Mouse (Mus musculus): Measurements from ENCODE around the gene Fam118b. TPM values are rescaled to one million over a fixed set of nuclear protein-coding genes. Genes with fewer than 3 reads are reported as not detected.

Fam118b gene
- polyA plus RNA-seq, 1 experiment: 30.3 TPM

GRCm38 (mm10) chr9:35290916-35291315 is 23.3 kb upstream of the Fam118b start:
- TF ChIP-seq CTCF (IDR thresholded peaks at IDR 0.05; ENCODE audit: borderline replicate concordance, insufficient read depth, low read length): no peak
- no peaks in the 10 kb centered on the region; the same call in 1 of the 2 replicates for H3K4me1 ChIP-seq (ENCODE audit: control insufficient read depth, insufficient read depth, low read length)
- no peak overlapping the region for H3K4me3 ChIP-seq (ENCODE audit: insufficient read depth, low read length)
- no peak overlapping the region for H3K27ac ChIP-seq (ENCODE audit: insufficient read depth, low read length)

GRCm38 (mm10) chr9:35290417-35290816 is 22.8 kb upstream of the Fam118b start:
- no peaks in the 10 kb centered on the region; the same call in 1 of the 2 replicates for H3K4me1 ChIP-seq (ENCODE audit: control insufficient read depth, insufficient read depth, low read length)
- no peak overlapping the region for H3K4me3 ChIP-seq (ENCODE audit: insufficient read depth, low read length)
- no peak for TF ChIP-seq CTCF (IDR thresholded peaks at IDR 0.05; ENCODE audit: borderline replicate concordance, insufficient read depth, low read length)
- no peak for TF ChIP-seq POLR2A (IDR thresholded peaks at IDR 0.05; ENCODE audit: low read depth, low read length)
- H3K27ac ChIP-seq (ENCODE audit: insufficient read depth, low read length): no peak overlapping the region

GRCm38 (mm10) chr9:35289992-35290391 is 22.4 kb upstream of the Fam118b start:
- Histone ChIP-seq H3K4me1 (ENCODE audit: control insufficient read depth, insufficient read depth, low read length) (no peaks in the 10 kb centered on the region; the same call in 1 of the 2 replicates), H3K27ac (ENCODE audit: insufficient read depth, low read length) (no peak overlapping the region), H3K4me3 (ENCODE audit: insufficient read depth, low read length) (no peak overlapping the region)
- TF ChIP-seq POLR2A (IDR thresholded peaks at IDR 0.05; ENCODE audit: low read depth, low read length) (no peak), CTCF (IDR thresholded peaks at IDR 0.05; ENCODE audit: borderline replicate concordance, insufficient read depth, low read length) (no peak)

- H3K4me1 ChIP-seq (ENCODE audit: control insufficient read depth, insufficient read depth, low read length): peaks cover 2% of the 10 kb centered on the region; the same call in 1 of the 2 replicates
- H3K27ac ChIP-seq (ENCODE audit: insufficient read depth, low read length): no peak overlapping the region
- TF ChIP-seq POLR2A (IDR thresholded peaks at IDR 0.05; ENCODE audit: low read depth, low read length) (no peak), CTCF (IDR thresholded peaks at IDR 0.05; ENCODE audit: borderline replicate concordance, insufficient read depth, low read length) (no peak)
- H3K4me3 ChIP-seq (ENCODE audit: insufficient read depth, low read length): no peak overlapping the region
Observed at GRCm38 (mm10) chr9:35286351-35286750, 18.7 kb upstream of the Fam118b start.

GRCm38 (mm10) chr9:35284351-35284750 is 16.7 kb upstream of the Fam118b start:
- TF ChIP-seq CTCF (IDR thresholded peaks at IDR 0.05; ENCODE audit: borderline replicate concordance, insufficient read depth, low read length) (no peak), POLR2A (IDR thresholded peaks at IDR 0.05; ENCODE audit: low read depth, low read length) (no peak)
- Histone ChIP-seq H3K27ac (ENCODE audit: insufficient read depth, low read length) (no peak overlapping the region), H3K4me1 (ENCODE audit: control insufficient read depth, insufficient read depth, low read length) (peaks cover 2% of the 10 kb centered on the region; the same call in 1 of the 2 replicates), H3K4me3 (ENCODE audit: insufficient read depth, low read length) (no peak overlapping the region)

GRCm38 (mm10) chr9:35283415-35284069 is 15.9 kb upstream of the Fam118b start:
- no peak overlapping the region for H3K4me3 ChIP-seq (ENCODE audit: insufficient read depth, low read length)
- TF ChIP-seq POLR2A (IDR thresholded peaks at IDR 0.05; ENCODE audit: low read depth, low read length): no peak
- no peak for TF ChIP-seq CTCF (IDR thresholded peaks at IDR 0.05; ENCODE audit: borderline replicate concordance, insufficient read depth, low read length)
- no peak overlapping the region for H3K27ac ChIP-seq (ENCODE audit: insufficient read depth, low read length)
- peaks cover 2% of the 10 kb centered on the region; the same call in 1 of the 2 replicates for H3K4me1 ChIP-seq (ENCODE audit: control insufficient read depth, insufficient read depth, low read length)

- H3K27ac ChIP-seq (ENCODE audit: insufficient read depth, low read length): no peak overlapping the region
- TF ChIP-seq POLR2A (IDR thresholded peaks at IDR 0.05; ENCODE audit: low read depth, low read length): no peak
- no peak overlapping the region for H3K4me3 ChIP-seq (ENCODE audit: insufficient read depth, low read length)
- H3K4me1 ChIP-seq (ENCODE audit: control insufficient read depth, insufficient read depth, low read length): peaks cover 2% of the 10 kb centered on the region; the same call in 1 of the 2 replicates
Observed at GRCm38 (mm10) chr9:35282851-35283200, 15.2 kb upstream of the Fam118b start.

GRCm38 (mm10) chr9:35282006-35282850 is 14.6 kb upstream of the Fam118b start:
- no peak overlapping the region for H3K27ac ChIP-seq (ENCODE audit: insufficient read depth, low read length)
- H3K4me1 ChIP-seq (ENCODE audit: control insufficient read depth, insufficient read depth, low read length): peaks cover 2% of the 10 kb centered on the region; the same call in 1 of the 2 replicates
- H3K4me3 ChIP-seq (ENCODE audit: insufficient read depth, low read length): no peak overlapping the region
- TF ChIP-seq POLR2A (IDR thresholded peaks at IDR 0.05; ENCODE audit: low read depth, low read length): no peak

GRCm38 (mm10) chr9:35278451-35278850 is 10.8 kb upstream of the Fam118b start:
- peaks cover 2% of the 10 kb centered on the region; the same call in 1 of the 2 replicates for H3K4me1 ChIP-seq (ENCODE audit: control insufficient read depth, insufficient read depth, low read length)
- no peak for TF ChIP-seq CTCF (IDR thresholded peaks at IDR 0.05; ENCODE audit: borderline replicate concordance, insufficient read depth, low read length)
- no peak for TF ChIP-seq POLR2A (IDR thresholded peaks at IDR 0.05; ENCODE audit: low read depth, low read length)
- H3K27ac ChIP-seq (ENCODE audit: insufficient read depth, low read length): no peak overlapping the region
- H3K4me3 ChIP-seq (ENCODE audit: insufficient read depth, low read length): no peak overlapping the region

GRCm38 (mm10) chr9:35277855-35278365 is 10.3 kb upstream of the Fam118b start:
- no peaks in the 10 kb centered on the region for H3K4me1 ChIP-seq (ENCODE audit: control insufficient read depth, insufficient read depth, low read length)
- no peak overlapping the region for H3K27ac ChIP-seq (ENCODE audit: insufficient read depth, low read length)
- no peak for TF ChIP-seq POLR2A (IDR thresholded peaks at IDR 0.05; ENCODE audit: low read depth, low read length)
- no peak for TF ChIP-seq CTCF (IDR thresholded peaks at IDR 0.05; ENCODE audit: borderline replicate concordance, insufficient read depth, low read length)

More at GRCm38 (mm10) chr9:35277855-35278365, 10.3 kb upstream of the Fam118b start:
- H3K4me3 ChIP-seq (ENCODE audit: insufficient read depth, low read length): no peak overlapping the region

Data from embryonic fibroblast, embryonic 13.5 days (primary cell).